Mouse (Mus musculus) lung, embryonic 14.5 days (tissue): ENCODE measurements around the gene Cavin3. TPM values are rescaled to one million over a fixed set of nuclear protein-coding genes. Genes with fewer than 3 reads are reported as not detected.
"Not testable (repeated sequence)": the region's sequence is repeated elsewhere in the genome, so short reads cannot be mapped to it uniquely, and the experiment has no call there.

Experiments used
- ATAC-seq: fragments of 200-750 bp; cut with Nextera tagmentation; 2 replicates; pipeline ENCODE4 v1.8.0; 2017; ENCODE audit warnings: mild to moderate bottlenecking, moderate TSS enrichment, moderate library complexity; ENCODE audit not compliant: insufficient read depth
- DNase-seq: peaks from one replicate; pipeline ENCODE4 v3.0.0-alpha.2; 2015
- H3K27ac ChIP-seq: fragments of 300-500 bp; sonication (generic); 2 replicates; pipeline ENCODE4 v1.5.1; 2014; ENCODE audit warnings: low read depth, mild to moderate bottlenecking, moderate library complexity
- H3K27me3 ChIP-seq: fragments of 300-500 bp; sonication (generic); 2 replicates; pipeline ENCODE4 v1.6.1; 2014; ENCODE audit warnings: low read length, control low read depth; ENCODE audit not compliant: insufficient read depth
- H3K36me3 ChIP-seq: fragments of 300-500 bp; sonication (generic); 2 replicates; pipeline ENCODE4 v1.6.1; 2014; ENCODE audit warnings: control low read depth; ENCODE audit not compliant: insufficient read depth
- H3K4me1 ChIP-seq: fragments of 300-500 bp; sonication (generic); 2 replicates; pipeline ENCODE4 v1.6.1; 2014; ENCODE audit warnings: antibody characterized with exemption, control low read depth; ENCODE audit not compliant: insufficient read depth
- H3K4me2 ChIP-seq: fragments of 300-500 bp; sonication (generic); 2 replicates; pipeline ENCODE4 v1.6.1; 2014; ENCODE audit warnings: mild to moderate bottlenecking
- H3K4me3 ChIP-seq: fragments of 300-500 bp; sonication (generic); 2 replicates; pipeline ENCODE4 v1.5.1; 2014; ENCODE audit warnings: low read depth, low read length
- H3K9ac ChIP-seq: fragments of 300-500 bp; sonication (generic); 2 replicates; pipeline ENCODE4 v1.6.1; 2014
- H3K9me3 ChIP-seq: fragments of 300-500 bp; sonication (generic); 2 replicates; pipeline ENCODE4 v1.6.1; 2016; ENCODE audit warnings: low read depth, low read length, control low read depth
- CTCF ChIP-seq: IDR thresholded peaks from 2 replicates; pipeline ENCODE4 v1.5.1; 2016; ENCODE audit warnings: antibody characterized with exemption, low read depth
- WGBS: fragments of 180-500 bp; shearing (Covaris S2); extraction: QIAGEN DNeasy Blood & Tissue Kit; methylation state at CpG from one replicate; pipeline ENCODE4 v1.1.7; 2014; 5-methylcytosine and 5-hydroxymethylcytosine counted together
- polyA plus RNA-seq: library from polyadenylated mRNA; unstranded; fragments of >200 nt; fragmentation: Nextera tagmentation; extraction: Ambion mirVana; gene quantifications from 2 replicates; pipeline ENCODE4 v1.2.1, GENCODE M21; 2014

Cavin3 gene
- polyA plus RNA-seq, 1 experiment from 2014 or later, result 96.1 TPM

GRCm38 (mm10) chr7:105475396-105475949 is 6.6 kb downstream of the Cavin3 start:
- Histone ChIP-seq H3K9ac (no peak overlapping the region), H3K4me2 (no peak overlapping the region), H3K4me3 (no peak overlapping the region), H3K9me3 (no peaks in the 10 kb centered on the region), H3K27ac (no peak overlapping the region), H3K4me1 (0 out of 2 replicates have a peak, but pooled peaks cover 1% of the 10 kb centered on the region), H3K27me3 (no peaks in the 10 kb centered on the region), H3K36me3 (no peaks in the 10 kb centered on the region)
- no peak for ATAC-seq
- WGBS, result 66% methylated on average over 7 of the region's 7 CpGs
- no peak for TF ChIP-seq CTCF
- no peak for DNase-seq

GRCm38 (mm10) chr7:105474771-105475315 is 7.3 kb downstream of the Cavin3 start:
- Histone ChIP-seq H3K9ac (no peak overlapping the region), H3K27ac (no peak overlapping the region), H3K27me3 (no peaks in the 10 kb centered on the region), H3K4me2 (no peak overlapping the region), H3K9me3 (no peaks in the 10 kb centered on the region), H3K36me3 (no peaks in the 10 kb centered on the region), H3K4me3 (no peak overlapping the region), H3K4me1 (no peaks in the 10 kb centered on the region)
- 67% methylated on average over 4 of the region's 4 CpGs for WGBS
- TF ChIP-seq CTCF, result no peak
- no peak for DNase-seq
- ATAC-seq, result no peak

GRCm38 (mm10) chr7:105472607-105473006 is 9.5 kb downstream of the Cavin3 start:
- Histone ChIP-seq H3K9ac (no peak overlapping the region), H3K4me1 (no peaks in the 10 kb centered on the region), H3K4me3 (no peak overlapping the region), H3K27me3 (no peaks in the 10 kb centered on the region), H3K27ac (no peak overlapping the region), H3K4me2 (no peak overlapping the region), H3K36me3 (no peaks in the 10 kb centered on the region), H3K9me3 (no peaks in the 10 kb centered on the region)
- TF ChIP-seq CTCF, result 0 out of 2 replicates have a peak, but pooled peaks have one; percentile 15
- DNase-seq, result peak; percentile 39
- 43% methylated on average over 1 of the region's 1 CpGs for WGBS
- ATAC-seq, result no peak

GRCm38 (mm10) chr7:105465505-105465904 is 16.6 kb downstream of the Cavin3 start:
- not testable (repeated sequence) for H3K4me3 ChIP-seq, H3K4me1 ChIP-seq, H3K27me3 ChIP-seq, H3K36me3 ChIP-seq, H3K9me3 ChIP-seq, H3K4me2 ChIP-seq, H3K27ac ChIP-seq, ATAC-seq, H3K9ac ChIP-seq, DNase-seq
- WGBS, result 63% methylated on average over 5 of the region's 5 CpGs

- TF ChIP-seq CTCF, result no peak
- no peak overlapping the region for H3K4me3 ChIP-seq
- no peaks in the 10 kb centered on the region for H3K36me3 ChIP-seq
- no peak for ATAC-seq
- H3K27ac ChIP-seq, result no peak overlapping the region
- H3K27me3 ChIP-seq, result no peaks in the 10 kb centered on the region
- H3K4me2 ChIP-seq, result no peak overlapping the region
- no peaks in the 10 kb centered on the region for H3K4me1 ChIP-seq
- H3K9me3 ChIP-seq, result no peaks in the 10 kb centered on the region
- no peak for DNase-seq
- no peak overlapping the region for H3K9ac ChIP-seq
These were observed 23.6 kb downstream of the Cavin3 start for GRCm38 (mm10) chr7:105458546-105458945.

- not testable (repeated sequence) for H3K9me3 ChIP-seq, H3K27me3 ChIP-seq, H3K27ac ChIP-seq, H3K4me1 ChIP-seq, H3K9ac ChIP-seq, ATAC-seq, H3K4me3 ChIP-seq, DNase-seq, H3K4me2 ChIP-seq, H3K36me3 ChIP-seq
- 89% methylated on average over 4 of the region's 4 CpGs for WGBS
These were observed 28.8 kb downstream of the Cavin3 start for GRCm38 (mm10) chr7:105453345-105453744.

GRCm38 (mm10) chr7:105445076-105445475 is 37.0 kb downstream of the Cavin3 start:
- H3K4me1 ChIP-seq, result no peaks in the 10 kb centered on the region
- H3K36me3 ChIP-seq, result no peaks in the 10 kb centered on the region
- DNase-seq, result no peak
- WGBS, result 64% methylated on average over 3 of the region's 3 CpGs
- no peaks in the 10 kb centered on the region for H3K9me3 ChIP-seq
- H3K27ac ChIP-seq, result no peak overlapping the region
- no peaks in the 10 kb centered on the region for H3K27me3 ChIP-seq
- no peak overlapping the region for H3K4me3 ChIP-seq
- no peak for ATAC-seq
- no peak overlapping the region for H3K4me2 ChIP-seq
- no peak for TF ChIP-seq CTCF
- no peak overlapping the region for H3K9ac ChIP-seq
